Mouse (Mus musculus) c-Kit-negative CD71-positive TER-119-positive erythroid progenitor cells, embryonic 14.5 days (primary cell): ENCODE measurements around the gene Exoc4.

Experiments used
- DNase-seq: peaks from one replicate; pipeline ENCODE4 v3.0.0-alpha.2; 2013; ENCODE audit warnings: low read depth, low spot score

Exoc4 gene

GRCm38 (mm10) chr6:33929342-33930086, 680.6 kb downstream of the Exoc4 start:
- no peak for DNase-seq

GRCm38 (mm10) chr6:33930087-33930945, 681.4 kb downstream of the Exoc4 start:
- DNase-seq: no peak

GRCm38 (mm10) chr6:33937906-33938305, 689.0 kb downstream of the Exoc4 start:
- no peak for DNase-seq

GRCm38 (mm10) chr6:33939169-33939568, 690.3 kb downstream of the Exoc4 start:
- no peak for DNase-seq

GRCm38 (mm10) chr6:33946911-33947489, 698.1 kb downstream of the Exoc4 start:
- DNase-seq: no peak

GRCm38 (mm10) chr6:33950113-33950512, 701.2 kb downstream of the Exoc4 start:
- no peak for DNase-seq

GRCm38 (mm10) chr6:33955469-33955868, 706.6 kb downstream of the Exoc4 start:
- no peak for DNase-seq

GRCm38 (mm10) chr6:33958281-33958680, 709.4 kb downstream of the Exoc4 start:
- no peak for DNase-seq

- no peak for DNase-seq
Measured at GRCm38 (mm10) chr6:33960766-33961165, 711.9 kb downstream of the Exoc4 start.

- DNase-seq: no peak
Measured at GRCm38 (mm10) chr6:33963092-33963491, 714.2 kb downstream of the Exoc4 start.

GRCm38 (mm10) chr6:33965571-33965970, 716.7 kb downstream of the Exoc4 start:
- DNase-seq: no peak

- DNase-seq: no peak
Measured at GRCm38 (mm10) chr6:33968746-33969145, 719.9 kb downstream of the Exoc4 start.

GRCm38 (mm10) chr6:33972801-33973200, 723.9 kb downstream of the Exoc4 start:
- DNase-seq: no peak

GRCm38 (mm10) chr6:33976576-33976975, 727.7 kb downstream of the Exoc4 start:
- DNase-seq: no peak

- DNase-seq: no peak
Measured at GRCm38 (mm10) chr6:33977448-33977847, 728.6 kb downstream of the Exoc4 start.

GRCm38 (mm10) chr6:33977880-33978279, 729.0 kb downstream of the Exoc4 start:
- DNase-seq: no peak

- no peak for DNase-seq
Measured at GRCm38 (mm10) chr6:33982709-33983108, 733.8 kb downstream of the Exoc4 start.

- DNase-seq: no peak
Measured at GRCm38 (mm10) chr6:33987132-33987531, 738.2 kb downstream of the Exoc4 start.

GRCm38 (mm10) chr6:33992213-33993034, 743.5 kb downstream of the Exoc4 start:
- DNase-seq: no peak

GRCm38 (mm10) chr6:33993842-33994241, 745.0 kb downstream of the Exoc4 start:
- no peak for DNase-seq

GRCm38 (mm10) chr6:33998590-33998989, 749.7 kb downstream of the Exoc4 start:
- no peak for DNase-seq

- DNase-seq: no peak
Measured at GRCm38 (mm10) chr6:33999530-33999929, 750.6 kb downstream of the Exoc4 start.
